Mouse (Mus musculus): ENCODE measurements around the gene Pitpnm3.

Gene Pitpnm3

DNA sequence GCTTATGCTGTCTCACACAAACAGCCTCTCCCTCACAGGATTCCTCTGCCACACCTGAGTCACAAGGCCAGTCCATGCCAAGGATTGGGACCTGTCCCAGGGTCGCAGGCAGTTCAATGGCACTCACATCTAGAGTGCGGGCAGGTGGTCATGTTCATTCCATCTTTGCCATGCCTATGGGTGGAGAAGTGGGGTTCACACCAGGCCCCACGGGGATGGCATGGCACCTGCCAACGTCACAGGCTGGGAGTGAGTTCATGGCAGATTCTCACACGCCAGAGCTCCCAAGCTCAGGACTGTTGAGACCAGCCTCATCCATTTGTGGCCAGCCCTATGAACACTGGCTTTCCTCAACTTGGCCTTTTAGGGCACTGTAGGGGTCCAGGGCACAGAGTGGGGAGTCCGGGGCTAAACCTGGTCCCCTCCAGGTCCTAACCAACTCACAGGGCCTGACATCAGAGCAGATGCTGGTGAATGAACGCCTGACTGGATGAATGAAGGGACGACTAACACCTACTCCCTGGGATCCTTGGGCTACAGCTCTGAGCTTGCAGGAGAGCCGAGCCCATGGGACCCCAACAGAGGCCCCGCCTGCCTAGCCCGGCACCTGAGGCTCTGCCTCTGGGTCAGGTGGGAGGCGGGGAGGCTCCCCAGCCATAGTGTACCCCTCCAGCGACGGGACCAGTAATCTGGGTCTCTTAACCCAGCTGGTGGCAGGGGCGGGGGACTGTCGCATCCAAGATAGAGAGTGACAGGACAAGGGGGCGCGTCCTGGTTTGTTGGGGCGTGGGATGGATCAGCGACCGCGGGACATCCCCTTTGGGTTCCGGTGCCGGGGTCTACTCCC lies 819 bp downstream of the Pitpnm3 start:
- DNase-seq = no peak

DNA sequence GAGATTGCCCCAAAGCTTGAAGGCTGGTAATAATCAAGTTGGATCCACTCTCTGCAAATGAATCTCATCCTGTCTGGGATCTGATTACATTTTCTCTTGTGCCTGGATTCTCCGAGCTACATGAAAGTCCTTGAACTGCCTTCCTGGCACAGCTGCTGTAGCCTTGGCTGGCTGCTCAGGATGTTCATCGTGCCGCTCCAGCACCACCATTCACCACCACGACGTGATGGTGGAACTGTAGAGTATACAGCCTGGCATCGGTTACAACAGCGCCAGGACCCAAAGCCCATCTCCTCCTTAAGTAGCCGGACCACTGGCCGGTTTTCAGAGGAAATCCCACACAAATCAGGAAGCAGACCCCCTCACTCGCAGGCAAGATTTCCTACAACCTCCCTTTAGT lies 2.5 kb downstream of the Pitpnm3 start:
- no peak for DNase-seq

DNA sequence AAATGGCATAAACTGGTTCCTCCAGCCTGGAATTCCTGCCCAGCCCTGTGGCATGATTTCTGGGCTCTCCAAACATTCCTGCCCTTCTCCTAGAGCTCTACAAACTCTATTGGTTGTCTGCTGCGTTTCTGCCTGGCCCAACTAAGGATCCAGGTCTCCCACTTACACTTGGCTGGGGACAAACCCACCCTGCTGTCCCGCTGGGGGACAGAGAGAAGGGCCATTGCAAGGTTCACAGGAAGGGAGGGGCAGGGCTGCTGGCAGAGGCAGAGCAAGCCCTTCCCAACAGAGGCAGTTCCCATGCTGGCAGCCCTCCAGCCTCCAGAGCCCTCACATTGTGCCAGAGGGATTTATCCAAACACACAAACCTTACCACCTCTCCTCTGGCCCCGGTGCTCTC lies 3.3 kb downstream of the Pitpnm3 start:
- peak; percentile 66 for DNase-seq

DNA sequence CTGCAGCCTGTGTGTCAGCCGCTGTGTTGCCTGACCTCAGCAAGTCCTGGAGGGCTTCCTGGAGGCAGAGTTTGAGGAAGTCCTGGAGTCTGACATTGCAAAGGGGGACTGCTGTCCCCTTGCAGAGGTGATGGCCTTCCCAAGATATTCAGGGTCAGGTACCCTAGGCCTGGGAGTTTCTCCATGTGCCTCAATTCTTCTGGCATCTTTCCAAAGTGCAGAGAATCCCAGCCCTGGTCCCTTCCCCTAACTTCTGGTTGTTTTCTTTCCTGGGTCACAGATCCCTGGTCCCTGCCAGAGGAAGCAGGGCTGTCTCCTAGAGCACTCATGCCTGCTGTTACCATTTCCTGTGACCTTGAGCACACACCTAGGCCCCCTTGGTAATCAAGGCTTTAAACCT lies 3.9 kb downstream of the Pitpnm3 start:
- no peak for DNase-seq

DNA sequence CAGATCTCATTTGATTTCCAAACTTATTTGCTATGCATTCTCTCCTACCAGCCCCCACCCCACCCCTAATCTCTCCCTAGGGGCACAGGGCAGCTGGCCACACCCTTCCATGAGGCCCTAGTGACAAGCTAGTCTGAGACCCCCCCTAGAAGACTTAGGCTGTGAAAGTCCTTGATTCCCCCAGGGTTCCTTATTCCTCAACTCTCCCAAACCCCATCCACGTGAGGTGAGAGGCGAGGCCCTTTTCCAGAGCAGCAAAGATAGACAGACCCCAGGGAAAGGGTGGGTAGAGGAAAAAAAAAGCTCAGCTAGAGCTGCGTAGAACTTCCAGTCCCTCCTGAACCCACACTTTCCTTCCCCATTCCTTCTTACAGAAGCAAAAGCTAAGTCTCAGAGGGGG lies 4.7 kb downstream of the Pitpnm3 start:
- no peak for DNase-seq

DNA sequence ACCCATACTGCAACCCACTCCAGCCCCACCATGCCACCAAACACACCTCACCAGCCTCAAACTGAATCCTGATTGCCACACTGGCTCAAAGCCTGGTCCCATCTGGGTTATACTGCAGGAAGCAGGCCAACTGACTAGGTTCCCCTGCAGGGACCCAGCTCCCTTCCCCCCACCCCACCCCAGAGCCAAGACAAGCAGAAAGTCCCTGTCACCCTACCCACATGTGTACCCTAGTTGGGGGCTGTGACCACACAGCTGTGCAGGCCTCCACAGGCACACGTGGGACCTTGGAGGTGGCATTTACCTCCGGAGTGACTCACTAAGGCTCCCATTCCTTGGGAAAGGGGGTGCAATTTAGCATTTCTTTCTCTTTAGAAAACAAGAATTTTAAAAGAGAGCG lies 5.1 kb downstream of the Pitpnm3 start:
- DNase-seq = no peak

DNA sequence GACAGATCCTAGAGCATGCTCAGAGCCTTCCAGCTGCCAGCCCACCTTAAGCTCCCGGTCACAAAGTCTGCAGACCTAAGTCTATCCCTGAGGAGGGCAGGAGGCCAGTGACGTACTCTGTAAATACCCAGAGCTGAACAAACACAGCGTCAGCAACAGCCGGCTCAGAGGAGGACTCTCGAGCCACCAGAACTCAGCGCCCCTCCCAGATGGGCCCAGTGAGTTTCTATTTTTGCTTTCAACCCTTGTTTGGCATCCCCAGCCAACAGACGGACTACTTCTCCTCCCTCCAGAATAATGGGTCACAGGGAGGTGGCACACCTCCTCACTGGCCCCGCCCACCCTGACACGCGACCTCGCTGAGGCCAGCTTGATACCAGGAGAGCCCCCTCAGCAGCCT lies 5.6 kb downstream of the Pitpnm3 start:
- DNase-seq = no peak

DNA sequence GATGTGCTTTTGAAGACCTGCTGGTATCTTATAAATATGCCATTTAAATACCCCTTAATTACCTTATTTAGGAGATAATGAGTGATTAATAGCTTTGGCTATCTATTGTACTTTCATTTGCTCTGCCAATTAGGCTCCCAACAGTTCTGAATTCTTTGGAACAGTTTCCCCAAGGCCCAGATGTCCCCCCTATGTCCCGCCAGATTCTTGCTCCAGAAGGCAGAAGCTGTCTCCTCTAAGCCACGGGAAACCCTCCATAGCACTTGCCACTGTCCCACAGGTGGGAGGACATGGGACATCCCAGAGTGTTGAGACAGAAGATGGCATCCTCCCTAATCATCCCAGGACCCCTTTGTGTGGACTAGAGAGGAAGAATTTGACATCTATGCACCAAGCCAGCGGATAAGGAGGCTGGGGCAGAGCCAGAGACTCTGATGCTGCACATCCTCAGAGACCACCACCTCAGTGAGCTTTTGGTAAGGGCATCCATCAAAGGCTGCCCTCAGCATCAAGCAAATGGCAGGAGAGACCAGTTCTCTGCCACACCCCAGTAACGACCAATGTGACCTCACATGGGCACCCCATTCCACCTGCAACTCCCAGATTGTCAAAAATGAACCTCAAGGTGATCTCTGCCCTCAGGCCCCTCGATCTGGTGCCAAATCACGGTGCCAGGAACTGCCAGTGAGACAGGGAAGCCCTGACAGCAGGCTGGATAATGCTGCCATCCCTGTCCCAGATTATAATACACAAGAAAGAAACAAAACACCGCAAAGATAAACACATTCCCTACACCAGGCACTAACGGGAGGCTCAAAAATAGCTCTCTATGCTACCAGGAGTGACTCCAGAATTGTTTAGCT lies 6.3 kb downstream of the Pitpnm3 start:
- DNase-seq = no peak

DNA sequence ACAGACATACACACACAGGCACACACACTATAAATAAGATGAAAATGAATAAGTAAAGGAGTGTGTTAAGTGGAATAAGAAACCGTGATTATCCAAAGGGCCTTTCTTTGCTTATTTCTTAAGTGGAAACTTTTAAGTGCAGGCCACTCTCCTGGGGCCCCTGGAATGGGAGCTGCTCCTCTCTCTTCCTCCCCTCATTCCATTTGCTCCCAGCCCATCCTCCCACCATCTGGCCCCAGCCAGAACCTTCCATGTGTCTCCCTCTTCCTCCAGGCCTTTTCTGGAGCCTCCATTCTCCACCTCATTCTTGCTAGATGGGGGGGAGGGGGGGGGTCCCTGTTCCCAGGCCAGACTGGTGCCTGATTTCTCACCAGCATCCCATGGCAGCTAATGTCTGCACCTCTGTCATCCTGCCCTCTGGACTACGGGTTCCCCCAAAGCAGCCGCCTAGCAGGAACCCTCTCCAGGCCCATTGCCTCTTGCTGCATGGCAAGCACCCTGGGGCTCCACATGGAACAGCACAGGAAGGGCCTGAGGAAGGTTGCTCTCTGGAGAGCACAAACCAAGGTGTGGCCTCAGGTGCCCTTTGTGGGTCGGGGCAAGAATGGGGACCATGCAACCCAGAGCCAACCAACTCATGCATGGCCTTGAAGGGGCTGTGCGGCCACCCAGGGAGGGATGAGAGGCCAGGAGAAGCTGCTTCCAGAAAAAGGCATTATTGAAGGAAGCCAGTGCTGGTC lies 8.0 kb downstream of the Pitpnm3 start:
- DNase-seq = no peak

DNA sequence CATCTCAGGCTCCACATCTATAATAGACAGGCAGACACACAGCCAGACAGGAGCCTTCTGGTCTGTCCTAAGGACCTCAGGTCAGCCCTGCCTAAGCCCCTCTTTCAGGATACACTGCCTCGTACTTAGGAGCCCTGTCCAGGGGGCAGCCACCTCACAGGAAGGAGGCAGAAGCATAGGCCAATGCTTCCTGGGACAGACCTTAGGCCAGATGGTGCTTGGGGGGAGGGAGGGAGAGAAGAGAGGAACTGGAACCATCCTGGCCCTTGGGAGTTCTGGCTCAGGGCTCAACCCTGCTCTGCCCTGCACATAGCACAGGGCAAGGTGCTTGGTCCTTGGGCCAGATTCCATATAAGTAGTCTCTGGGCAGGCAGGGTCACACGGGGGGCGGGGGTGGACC lies 9.8 kb downstream of the Pitpnm3 start:
- DNase-seq = no peak

DNA sequence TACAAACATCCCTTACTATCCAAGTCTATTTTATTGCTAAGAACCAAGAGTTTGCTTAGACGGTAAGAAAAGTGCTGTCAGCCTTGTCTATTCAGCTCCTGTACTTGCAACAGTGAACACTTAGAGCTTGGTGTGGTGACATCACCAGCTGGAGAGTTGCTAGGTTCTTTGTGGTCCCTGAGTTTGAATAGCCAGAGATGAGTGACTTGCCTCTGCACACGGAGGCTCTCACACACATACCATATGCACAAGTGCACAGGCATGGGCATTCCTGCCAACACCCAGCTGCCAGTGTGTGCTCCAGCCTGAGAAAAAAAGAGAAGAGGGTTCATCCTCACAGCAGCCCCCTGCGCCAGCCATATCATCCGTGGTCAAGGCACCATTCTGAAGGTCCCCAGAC lies 12.0 kb downstream of the Pitpnm3 start:
- no peak for DNase-seq

DNA sequence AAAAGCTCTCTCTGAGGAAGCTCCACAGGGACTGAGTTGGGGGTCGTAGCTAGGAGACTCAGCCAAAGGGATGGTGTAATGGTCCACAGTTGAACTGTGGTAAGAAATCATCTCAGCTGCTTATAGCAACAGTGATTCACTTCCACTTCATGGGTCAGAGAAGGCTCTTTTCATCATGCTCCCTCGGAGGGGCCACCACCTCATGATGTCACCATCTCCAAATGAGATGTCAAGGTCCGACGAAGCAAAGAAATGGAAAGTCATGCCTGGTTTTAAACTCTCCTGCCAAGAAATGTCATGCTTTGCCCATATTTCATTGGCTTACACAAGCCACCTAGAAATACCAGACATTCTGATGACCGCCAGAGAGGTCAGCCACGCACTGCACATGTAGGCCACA lies 15.2 kb downstream of the Pitpnm3 start:
- no peak for DNase-seq

DNA sequence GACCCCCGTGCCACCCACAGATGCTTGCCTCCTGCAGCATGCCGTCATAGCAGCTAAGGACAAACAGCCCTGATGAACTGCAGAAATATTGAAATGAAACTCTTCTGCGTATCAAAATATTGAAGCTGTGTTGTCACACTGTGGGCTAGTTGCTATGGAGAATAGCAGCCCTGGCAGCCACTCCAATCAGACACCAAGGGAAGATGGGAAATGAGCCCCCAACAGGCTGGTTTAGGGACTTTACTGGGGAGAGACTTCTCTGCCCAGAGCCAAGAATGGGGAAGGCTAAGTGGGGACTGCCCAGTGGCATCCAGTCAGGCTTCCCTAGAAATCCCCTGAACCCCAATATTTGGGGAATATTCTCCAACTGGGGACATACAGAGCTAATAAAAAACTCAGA lies 16.9 kb downstream of the Pitpnm3 start:
- DNase-seq = no peak

DNA sequence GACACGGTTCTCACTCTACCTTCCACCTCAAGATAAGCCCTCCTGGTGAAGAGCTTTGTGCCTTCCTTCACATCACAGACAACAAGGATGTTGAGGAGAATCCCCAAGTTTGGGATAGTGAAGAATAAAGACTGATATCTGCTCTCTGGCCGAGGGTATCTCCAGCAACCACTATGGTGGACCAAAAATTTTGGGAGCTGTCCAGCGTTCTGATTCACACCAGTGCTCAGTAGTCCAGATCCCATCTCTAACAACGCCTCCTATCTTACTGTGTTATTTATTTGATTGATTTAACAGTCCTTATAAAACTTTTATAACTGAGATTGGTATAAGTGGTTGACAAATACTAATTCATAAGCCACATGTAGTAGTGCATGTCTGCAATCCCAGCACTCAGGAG lies 22.3 kb downstream of the Pitpnm3 start:
- no peak for DNase-seq

DNA sequence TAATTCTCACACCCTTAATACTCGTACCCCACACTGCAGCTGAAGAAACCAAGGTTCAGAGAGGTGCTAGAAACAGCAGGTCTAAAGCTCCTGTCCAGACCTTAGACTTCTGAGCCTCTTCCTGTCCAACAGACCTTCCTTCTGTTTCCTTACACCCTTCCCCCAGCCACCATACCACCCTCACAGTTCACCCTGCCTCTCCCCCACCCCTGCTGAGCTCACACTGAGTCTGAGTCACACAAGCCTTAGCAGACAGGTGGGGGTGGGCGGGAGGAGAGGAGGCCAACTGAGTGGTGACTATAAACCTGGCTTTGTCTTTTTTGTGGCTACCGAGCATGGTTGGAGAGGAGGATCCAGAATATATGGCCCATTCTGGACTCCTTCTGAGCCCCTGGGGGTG lies 24.9 kb downstream of the Pitpnm3 start:
- no peak for DNase-seq

DNA sequence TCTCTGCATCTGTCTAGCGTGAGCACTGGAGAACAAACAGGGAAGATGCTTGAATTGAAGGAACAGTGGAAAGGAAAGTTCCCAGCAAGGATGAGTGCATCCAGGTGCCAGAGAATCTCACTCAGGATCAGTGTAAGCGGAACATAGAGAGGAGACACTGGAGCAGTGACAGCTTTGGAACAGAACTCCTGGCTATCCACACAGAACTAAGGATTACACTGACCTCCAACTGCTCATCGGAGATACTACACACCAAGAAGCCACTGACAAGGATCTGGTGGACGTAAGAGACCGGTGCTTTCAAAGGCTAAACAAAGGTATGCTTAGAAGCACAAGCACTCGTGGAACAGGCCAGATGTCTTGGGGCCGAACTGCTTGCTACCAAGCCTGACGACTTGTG lies 31.4 kb downstream of the Pitpnm3 start:
- no peak for DNase-seq

DNA sequence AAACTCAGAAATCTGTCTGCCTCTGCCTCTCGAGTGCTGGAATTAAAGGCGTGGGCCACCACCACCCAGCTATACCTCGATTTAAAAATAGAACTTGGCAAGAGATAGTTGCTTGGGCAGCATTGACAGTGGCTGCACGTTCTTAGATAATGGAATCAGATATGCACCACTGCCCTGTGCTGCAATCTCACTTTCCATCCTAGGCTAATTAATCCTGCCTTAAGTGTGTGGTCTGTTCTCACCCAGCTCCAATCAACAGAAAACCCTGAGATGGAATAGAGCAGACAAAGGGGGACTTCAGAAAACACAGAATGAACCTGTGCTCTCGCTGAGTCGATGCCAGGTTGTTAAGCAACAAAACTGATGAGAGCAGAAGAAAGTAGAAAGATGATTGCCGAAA lies 32.0 kb downstream of the Pitpnm3 start:
- DNase-seq = no peak

DNA sequence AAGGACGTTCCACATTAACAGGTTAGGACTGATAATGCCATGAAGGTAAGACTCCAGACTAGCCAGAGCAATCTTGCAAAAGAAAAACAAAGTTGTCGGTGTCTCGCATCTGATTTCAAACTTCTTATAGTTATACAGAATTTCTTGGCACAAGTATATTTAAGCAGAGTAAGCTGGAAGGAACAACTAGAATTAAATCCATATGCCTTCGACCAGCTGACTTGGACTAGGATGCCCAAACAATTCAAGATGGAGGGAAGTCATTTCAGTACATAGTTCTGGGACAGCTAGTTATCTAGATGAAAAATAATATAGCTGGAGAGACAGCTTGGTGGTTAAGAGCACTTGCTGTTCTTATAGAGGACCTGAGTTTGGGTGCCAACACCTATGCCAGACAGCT lies 34.6 kb downstream of the Pitpnm3 start:
- no peak for DNase-seq

DNA sequence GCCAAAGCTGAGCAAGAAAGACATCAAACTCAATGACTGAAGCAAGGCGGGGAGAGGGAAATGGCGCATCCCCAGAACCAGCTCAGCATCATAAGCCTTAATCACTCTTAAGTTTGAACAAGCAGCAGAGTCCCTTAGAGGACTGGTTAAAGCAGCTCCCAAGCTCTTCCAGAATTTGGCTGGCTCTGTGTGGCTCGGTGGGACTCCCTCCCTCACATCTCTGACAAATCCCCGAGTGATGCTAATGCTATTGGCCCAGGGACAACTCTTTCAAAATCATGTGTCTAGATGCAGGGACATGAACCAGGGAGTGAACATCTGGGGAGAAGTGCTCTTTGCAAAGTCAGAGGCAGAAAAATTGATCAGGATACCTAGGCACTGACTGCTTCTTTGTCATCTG lies 36.4 kb downstream of the Pitpnm3 start:
- no peak for DNase-seq

DNA sequence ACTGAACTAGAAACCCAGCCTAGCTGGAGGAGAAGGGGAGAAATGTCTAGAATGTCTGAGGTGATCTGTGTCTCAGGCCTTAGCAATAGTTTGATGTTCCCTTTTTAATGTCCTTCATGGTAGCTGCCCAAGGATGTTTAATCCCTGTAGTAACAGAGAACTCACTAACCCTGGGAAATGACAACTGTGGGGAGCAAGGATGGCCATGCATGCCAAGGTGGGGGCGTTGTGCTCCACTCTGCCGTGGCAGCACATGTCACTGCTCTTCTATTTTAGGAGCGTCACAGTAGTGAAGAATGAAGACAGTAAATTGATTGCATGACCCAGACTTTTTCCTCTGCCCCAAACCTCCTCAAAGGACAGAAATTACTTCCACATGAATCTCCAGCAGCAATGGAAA lies 37.6 kb downstream of the Pitpnm3 start:
- no peak for DNase-seq

DNA sequence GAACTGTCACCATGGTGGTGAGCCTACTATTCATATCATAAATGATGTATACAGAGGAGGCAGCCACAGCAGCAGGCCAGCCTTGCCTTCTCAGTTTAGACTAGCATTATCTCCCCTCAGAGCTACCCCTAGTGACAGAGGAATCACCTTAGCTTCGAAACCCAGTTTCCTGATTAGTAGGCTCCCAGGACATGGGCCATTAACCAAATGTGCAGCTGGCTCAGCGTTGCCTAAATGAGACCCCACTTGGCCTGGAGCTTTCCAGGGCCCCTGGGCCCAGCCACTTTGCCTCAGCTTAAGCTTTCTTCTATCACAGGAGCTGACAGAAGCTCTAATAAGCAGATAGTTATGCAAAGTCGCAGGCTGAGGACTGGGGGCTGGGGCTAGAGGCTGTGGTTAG lies 39.6 kb downstream of the Pitpnm3 start:
- no peak for DNase-seq

DNA sequence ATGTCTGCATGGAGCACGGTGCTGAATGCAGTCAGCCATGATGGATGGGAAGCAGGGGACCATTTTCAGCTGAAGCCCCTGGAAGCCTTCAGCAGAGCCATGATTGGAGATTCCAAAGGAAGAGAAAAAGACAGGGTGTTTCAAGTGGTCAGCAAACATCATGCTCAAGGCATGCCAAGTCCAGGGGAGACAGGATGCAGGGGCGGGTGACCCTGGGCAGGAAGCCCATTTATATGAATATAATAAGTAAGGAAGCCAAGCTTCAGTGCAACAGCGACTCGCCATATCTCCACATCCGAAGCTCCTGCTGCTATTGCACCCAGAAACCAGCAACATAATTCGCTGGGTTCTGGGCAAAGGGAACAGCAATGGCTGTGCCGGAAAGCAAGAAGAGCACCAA lies 41.1 kb downstream of the Pitpnm3 start:
- DNase-seq = peak; percentile 48

DNA sequence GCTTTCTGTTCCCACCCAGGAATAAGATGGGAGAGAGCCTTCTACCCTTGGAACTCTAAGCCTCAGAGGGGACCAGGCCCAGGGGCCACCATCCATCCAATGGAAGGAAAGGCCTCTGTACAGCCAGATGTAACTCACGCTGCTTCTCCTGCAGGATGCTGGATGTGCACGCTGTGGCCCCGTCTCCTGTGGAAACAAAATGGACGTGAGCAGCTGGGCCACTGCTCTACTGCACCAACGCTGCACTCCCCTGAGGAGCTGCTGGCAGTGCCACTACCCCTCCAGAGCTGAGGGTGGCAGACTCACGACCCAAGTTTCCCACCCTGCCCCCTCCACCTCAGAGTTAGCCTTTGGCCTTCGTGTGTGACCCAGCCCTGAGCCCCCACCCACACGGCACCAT lies 43.2 kb downstream of the Pitpnm3 start:
- DNase-seq = no peak
